Mouse (Mus musculus) spleen, postnatal 14 days (tissue): ENCODE data around the gene Vamp8.
A peak's percentile ranks its signal among the peaks of the same experiment; 100 is the strongest.

Experiments used
- DNase-seq, 2 experiments: peaks; one replicate each; pipeline ENCODE4 v3.0.0; 2021 to 2022; ENCODE audit warnings: low spot score in 2 of 2

Gene Vamp8

DNA sequence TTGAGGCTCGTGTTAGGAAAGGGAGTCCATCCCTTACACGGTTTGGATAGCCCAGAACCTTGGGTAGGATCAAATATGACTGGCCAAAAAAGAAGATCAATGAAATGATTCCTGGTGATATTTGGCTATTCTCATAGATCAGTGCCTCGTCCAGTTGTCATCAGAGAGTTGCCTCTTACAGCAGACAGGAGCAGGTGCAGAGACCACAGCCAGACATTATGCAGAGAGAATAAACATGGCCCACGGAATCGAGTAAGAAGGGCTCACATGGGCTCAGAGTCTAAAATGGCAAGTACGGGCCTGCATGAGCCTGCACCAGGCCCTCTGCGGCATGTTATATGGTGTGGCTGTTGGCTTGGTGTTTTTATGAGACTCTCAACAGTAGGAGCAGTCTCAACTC lies 14.9 kb upstream of the Vamp8 start:
- DNase-seq: no peak

GRCm38 (mm10) chr6:72401875-72402274 lies 11.4 kb upstream of the Vamp8 start:
- DNase-seq: peak; percentile 69 to 76

- no peak for DNase-seq
Observed at GRCm38 (mm10) chr6:72399967-72400366, 9.5 kb upstream of the Vamp8 start.

DNA sequence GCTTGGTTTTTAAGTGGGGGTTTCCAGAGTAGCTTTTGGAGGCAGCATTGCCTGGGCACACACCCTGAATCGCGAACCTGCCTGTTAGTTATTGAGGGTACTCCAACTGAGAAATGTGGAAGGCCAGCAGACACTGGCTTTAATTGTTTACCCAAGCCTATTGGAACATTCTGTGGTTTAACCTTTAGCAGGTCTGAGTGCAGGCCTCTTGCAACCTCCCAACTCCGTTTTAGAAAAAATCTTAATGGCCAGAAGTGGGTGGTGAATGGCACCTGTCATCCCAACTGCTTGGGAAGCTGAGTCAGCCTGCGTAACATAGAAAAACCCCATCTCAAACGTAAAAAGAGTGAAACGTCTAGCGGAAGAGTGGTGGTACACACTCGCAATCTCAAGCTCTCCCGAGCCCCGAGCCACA lies 6.3 kb upstream of the Vamp8 start:
- DNase-seq: no peak

DNA sequence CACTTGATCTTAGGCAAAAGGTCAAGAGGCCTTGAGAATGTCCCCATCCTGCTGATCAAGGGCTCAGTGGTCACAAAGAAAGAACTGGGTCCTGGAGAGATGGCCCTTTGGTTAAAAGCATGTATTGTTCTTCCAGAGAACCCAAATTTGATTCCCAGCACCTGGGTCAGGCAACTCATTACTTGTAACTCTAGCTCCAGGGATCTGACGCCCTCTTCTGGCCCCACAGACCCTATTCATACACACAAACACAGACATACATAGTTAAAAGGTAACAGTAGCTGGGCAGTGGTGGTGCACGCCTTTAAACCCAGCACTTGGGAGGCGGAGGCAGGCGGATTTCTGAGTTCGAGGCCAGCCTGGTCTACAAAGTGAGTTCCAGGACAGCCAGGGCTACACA lies 1.8 kb upstream of the Vamp8 start:
- DNase-seq: no peak

GRCm38 (mm10) chr6:72390795-72391521 lies 455 bp upstream of the Vamp8 start:
- DNase-seq: no peak

- DNase-seq: no peak
Observed at GRCm38 (mm10) chr6:72389471-72389940, 997 bp downstream of the Vamp8 start.

DNA sequence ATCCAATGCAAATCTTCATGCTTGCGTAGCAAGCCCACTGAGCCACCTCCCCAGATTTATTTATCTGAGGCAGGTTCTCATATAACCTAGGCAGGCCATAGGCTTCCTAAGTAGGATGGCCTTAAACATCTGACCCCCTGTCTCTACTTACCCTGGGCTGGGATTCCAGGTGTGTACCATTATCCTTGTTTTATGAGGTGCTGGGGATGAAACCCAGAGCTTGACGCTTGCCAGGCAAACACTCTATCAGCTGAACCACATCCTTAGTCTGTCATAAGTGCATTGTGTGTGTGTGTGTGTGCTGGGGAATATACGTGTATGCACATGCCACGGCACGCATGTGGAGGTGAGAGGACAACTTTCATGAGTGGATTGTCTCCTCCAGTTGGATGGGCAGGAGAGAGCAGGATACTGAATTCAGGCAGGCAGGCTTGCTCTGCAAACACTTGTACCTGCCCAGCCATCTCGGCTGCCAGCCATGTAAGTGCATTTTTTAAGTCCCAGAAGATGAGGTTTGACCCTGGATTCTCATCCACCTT lies 1.6 kb downstream of the Vamp8 start:
- DNase-seq: no peak

- DNase-seq: no peak
Observed at GRCm38 (mm10) chr6:72388266-72388665, 2.2 kb downstream of the Vamp8 start.

DNA sequence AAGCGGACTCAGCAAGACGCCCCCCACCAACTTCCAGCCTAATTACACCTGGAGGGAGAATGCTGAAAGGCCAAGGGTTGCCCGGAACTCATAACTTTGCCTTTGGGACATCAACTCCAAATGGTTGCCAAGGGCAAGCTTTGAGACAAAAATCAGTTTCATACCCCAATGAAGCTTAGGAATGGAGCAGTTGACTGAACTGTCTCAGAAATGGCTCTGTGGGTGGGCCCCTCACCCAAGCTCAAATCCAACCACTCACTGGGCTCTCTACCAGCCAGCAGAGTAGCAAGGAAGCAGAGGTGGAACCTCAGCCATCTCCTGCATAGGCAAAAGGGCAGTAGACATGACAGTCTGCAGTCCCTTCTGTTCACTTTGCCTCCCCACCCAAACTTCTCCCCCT lies 2.7 kb downstream of the Vamp8 start:
- no peak for DNase-seq

- DNase-seq: no peak
Observed at GRCm38 (mm10) chr6:72386561-72386960, 3.9 kb downstream of the Vamp8 start.

DNA sequence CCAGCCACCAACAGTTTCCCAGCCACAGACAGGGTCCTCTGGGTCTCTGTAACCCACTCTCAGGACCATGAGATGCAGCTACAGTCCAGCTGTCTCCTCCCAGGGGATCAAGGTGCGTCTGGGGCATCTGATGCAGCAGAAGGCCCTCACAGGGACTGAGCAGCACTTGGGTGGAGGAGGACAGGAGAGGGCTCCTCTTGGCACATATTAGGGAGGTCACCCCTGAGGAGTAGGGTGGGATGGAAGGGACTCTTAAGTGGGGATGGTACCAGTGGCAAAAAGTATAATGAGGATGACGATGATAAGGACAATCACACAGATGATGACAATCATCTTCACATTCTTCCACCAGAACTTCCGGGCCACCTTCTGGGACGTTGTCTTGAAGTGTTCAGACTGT lies 5.2 kb downstream of the Vamp8 start:
- no peak for DNase-seq

DNA sequence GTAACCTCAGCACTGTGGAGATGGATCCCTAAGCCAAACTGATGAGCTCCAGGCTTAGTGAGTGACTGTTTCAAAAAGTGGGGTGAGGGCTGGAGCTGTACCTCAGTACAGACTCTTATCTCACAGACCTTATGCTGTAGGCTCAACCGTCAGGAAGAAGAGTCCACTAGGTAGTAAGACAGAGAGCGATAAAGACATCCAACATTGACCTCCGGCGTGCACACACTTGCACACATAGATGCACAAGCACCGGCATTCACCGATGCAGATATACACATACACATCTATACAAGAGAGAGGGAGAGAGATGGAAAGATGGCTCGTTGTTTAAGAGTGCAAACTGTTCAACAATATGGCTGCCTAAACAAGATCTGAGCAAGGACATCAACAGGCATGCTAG lies 6.6 kb downstream of the Vamp8 start:
- no peak for DNase-seq

GRCm38 (mm10) chr6:72383142-72383820 lies 7.2 kb downstream of the Vamp8 start:
- no peak for DNase-seq

DNA sequence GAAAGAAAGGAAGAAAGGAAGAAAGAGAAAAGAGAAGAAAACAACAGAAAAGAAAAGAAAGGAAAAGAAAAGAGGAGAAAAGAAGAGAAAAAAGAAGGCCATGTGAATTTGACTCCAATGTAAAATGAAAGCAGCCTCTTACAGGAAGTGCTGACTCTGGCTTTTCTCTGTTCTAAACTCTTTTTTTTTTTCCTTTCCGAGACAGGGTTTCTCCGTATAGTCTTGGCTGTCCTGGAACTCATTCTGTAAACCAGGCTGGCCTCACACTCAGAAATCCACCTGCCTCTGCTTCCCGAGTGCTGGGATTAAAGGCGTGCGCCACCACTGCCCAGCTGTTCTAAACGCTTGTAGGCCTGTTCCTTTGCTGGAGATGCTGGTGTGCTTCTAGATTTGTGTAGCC lies 8.0 kb downstream of the Vamp8 start:
- no peak for DNase-seq

GRCm38 (mm10) chr6:72380131-72380770 lies 10.3 kb downstream of the Vamp8 start, which contains the start of gene Vamp5:
Gene Vamp5, minus strand, starts transcription at chr6:72380468.
- DNase-seq: peak; percentile 89 to 91

- no peak for DNase-seq
Observed at GRCm38 (mm10) chr6:72379377-72380130, 10.9 kb downstream of the Vamp8 start.

GRCm38 (mm10) chr6:72378510-72379234 lies 11.8 kb downstream of the Vamp8 start:
- no peak for DNase-seq

GRCm38 (mm10) chr6:72374820-72375563 lies 15.5 kb downstream of the Vamp8 start:
- no peak for DNase-seq

- no peak for DNase-seq
Observed at GRCm38 (mm10) chr6:72374206-72374605, 16.3 kb downstream of the Vamp8 start.
